Mouse (Mus musculus) adrenal gland, postnatal 10 days (tissue): ENCODE results near the gene Cpa1. TPM values are rescaled to one million over a fixed set of nuclear protein-coding genes. Genes with fewer than 3 reads are reported as not detected.

Experiments
- DNase-seq: peaks from one replicate; pipeline ENCODE4 v3.0.0; 2021; ENCODE audit warnings: mixed read lengths
- total RNA-seq, 2 experiments: library from RNA; stranded (reverse); gene quantifications; 2 replicates each; pipeline ENCODE4 v1.2.3; 2021

The Cpa1 gene
- total RNA-seq, 2 experiments from 2014 or later, result 0.36 TPM; not detected in 1

- peak; percentile 67 for DNase-seq
These were observed 34.9 kb downstream of the Cpa1 start for GRCm38 (mm10) chr6:30673764-30674561.

- DNase-seq, result peak; percentile 34
These were observed 35.8 kb downstream of the Cpa1 start for GRCm38 (mm10) chr6:30674714-30675280.

- peak; percentile 57 for DNase-seq
These were observed 36.3 kb downstream of the Cpa1 start for GRCm38 (mm10) chr6:30675281-30675771.

- DNase-seq, result no peak
These were observed 37.5 kb downstream of the Cpa1 start for GRCm38 (mm10) chr6:30676506-30676905.

- no peak for DNase-seq
These were observed 38.6 kb downstream of the Cpa1 start for GRCm38 (mm10) chr6:30677591-30677990.

- no peak for DNase-seq
These were observed 39.5 kb downstream of the Cpa1 start for GRCm38 (mm10) chr6:30678482-30678881.

- no peak for DNase-seq
These were observed 40.5 kb downstream of the Cpa1 start for GRCm38 (mm10) chr6:30679567-30679966.

- DNase-seq, result no peak
These were observed 41.4 kb downstream of the Cpa1 start for GRCm38 (mm10) chr6:30680442-30680841.

GRCm38 (mm10) chr6:30681935-30682900 lies 43.2 kb downstream of the Cpa1 start:
- DNase-seq, result no peak

- DNase-seq, result no peak
These were observed 45.6 kb downstream of the Cpa1 start for GRCm38 (mm10) chr6:30684570-30684969.

GRCm38 (mm10) chr6:30687198-30687597 lies 48.2 kb downstream of the Cpa1 start:
- no peak for DNase-seq

- peak; percentile 43 for DNase-seq
These were observed 53.8 kb downstream of the Cpa1 start for GRCm38 (mm10) chr6:30692826-30693225.

- DNase-seq, result peak; percentile 98
These were observed 54.5 kb downstream of the Cpa1 start, which contains the start of gene Cep41 for GRCm38 (mm10) chr6:30693350-30693991. Cep41 (minus strand) TSS chr6:30693749.

- DNase-seq, result no peak
These were observed 55.2 kb downstream of the Cpa1 start for GRCm38 (mm10) chr6:30694209-30694608.

Other genes with a start within 250 kb of the Cpa1 start
- gene Zc3hc1, start 248.2 kb upstream of the Cpa1 start, total RNA-seq, result 10 to 100 TPM; 20.6 to 25.3 TPM
- 10 to 100 TPM; 65.9 to 76.6 TPM for gene Klhdc10, start 237.3 kb upstream of the Cpa1 start, total RNA-seq
- gene Tmem209, start 129.4 kb upstream of the Cpa1 start, total RNA-seq, result 10 to 100 TPM; 20.2 to 24.3 TPM
- under 1 TPM; 0.24 to 0.27 TPM for gene Ssmem1, start 129.4 kb upstream of the Cpa1 start, total RNA-seq
- 1 to 10 TPM in 1 of 2 experiments, under 1 TPM in 1; 0.90 to 2.8 TPM for gene Cpa2, start 97.6 kb upstream of the Cpa1 start, total RNA-seq
- gene Cpa4, start 70.8 kb upstream of the Cpa1 start, total RNA-seq, result 1 to 10 TPM; 1.4 to 1.7 TPM
- gene Cpa5, start 28.2 kb upstream of the Cpa1 start, total RNA-seq, result not detected
- 1 to 10 TPM; 6.7 to 9.1 TPM for gene Cep41, start 54.5 kb downstream of the Cpa1 start, total RNA-seq
- gene Mest, start 84.3 kb downstream of the Cpa1 start, total RNA-seq, result 100 to 1,000 TPM; 149 to 191 TPM